Mouse (Mus musculus) kidney, postnatal 0 days (tissue): ENCODE results near the gene Ntm. TPM values are rescaled to one million over a fixed set of nuclear protein-coding genes. Genes with fewer than 3 reads are reported as not detected.

Experiments
- ATAC-seq: fragments of 200-750 bp; cut with Nextera tagmentation; replicated peaks from 2 replicates; pipeline ENCODE4 v1.8.0; 2017; ENCODE audit warnings: low read depth, moderate number of reproducible peaks, moderate TSS enrichment, moderate library complexity; ENCODE audit not compliant: low FRiP score
- DNase-seq: peaks from one replicate; pipeline ENCODE4 v3.0.0-alpha.2; 2016; ENCODE audit warnings: low spot score
- H3K27ac ChIP-seq: fragments of 300-500 bp; sonication (generic); 2 replicates; pipeline ENCODE4 v1.5.1; 2014; ENCODE audit warnings: mild to moderate bottlenecking
- H3K27me3 ChIP-seq: fragments of 300-500 bp; sonication (generic); 2 replicates; pipeline ENCODE4 v1.6.1; 2014; ENCODE audit warnings: low read length, mixed read lengths; ENCODE audit not compliant: insufficient read depth
- H3K36me3 ChIP-seq: fragments of 300-500 bp; sonication (generic); 2 replicates; pipeline ENCODE4 v1.6.1; 2014; ENCODE audit warnings: low read length, mixed read lengths; ENCODE audit not compliant: insufficient read depth
- H3K4me1 ChIP-seq: fragments of 300-500 bp; sonication (generic); replicated peaks from 2 replicates; pipeline ENCODE4 v1.6.1; 2014; ENCODE audit warnings: antibody characterized with exemption, low read length, mixed read lengths; ENCODE audit not compliant: insufficient read depth
- H3K4me2 ChIP-seq: fragments of 300-500 bp; sonication (generic); 2 replicates; pipeline ENCODE4 v1.6.1; 2014; ENCODE audit warnings: mild to moderate bottlenecking, low read length, moderate library complexity, mixed read lengths
- H3K4me3 ChIP-seq: fragments of 300-500 bp; sonication (generic); replicated peaks from 2 replicates; pipeline ENCODE4 v1.5.1; 2014; ENCODE audit warnings: low read depth, low read length
- H3K9ac ChIP-seq: fragments of 300-500 bp; sonication (generic); 2 replicates; pipeline ENCODE4 v1.6.1; 2014; ENCODE audit warnings: low read depth, low read length
- H3K9me3 ChIP-seq: fragments of 300-500 bp; sonication (generic); replicated peaks from 2 replicates; pipeline ENCODE4 v1.6.1; 2016; ENCODE audit warnings: low read length, inconsistent platforms, mixed read lengths
- CTCF ChIP-seq: IDR thresholded peaks from 2 replicates; pipeline ENCODE4 v1.5.1; 2016; ENCODE audit warnings: antibody characterized with exemption, low read depth, mild to moderate bottlenecking, moderate library complexity
- WGBS: fragments of 180-500 bp; shearing (Covaris S2); extraction: QIAGEN DNeasy Blood & Tissue Kit; methylation state at CpG from one replicate; pipeline ENCODE4 v1.1.7; 2014; 5-methylcytosine and 5-hydroxymethylcytosine counted together
- polyA plus RNA-seq: library from polyadenylated mRNA; unstranded; fragments of >200 nt; fragmentation: Nextera tagmentation; extraction: Ambion mirVana; gene quantifications from 2 replicates; pipeline ENCODE4 v1.2.1, GENCODE M21; 2015

Ntm gene
- polyA plus RNA-seq, 1 experiment from 2014 or later: 20.6 TPM

- no peak for DNase-seq
- H3K4me1 ChIP-seq: no peaks in the 10 kb centered on the region
- H3K27ac ChIP-seq: no peak overlapping the region
- H3K4me2 ChIP-seq: no peak overlapping the region
- no peak overlapping the region for H3K4me3 ChIP-seq
- no peaks in the 10 kb centered on the region for H3K27me3 ChIP-seq
- H3K9ac ChIP-seq: no peak overlapping the region
- no peak for ATAC-seq
- WGBS: 32% methylated on average over 3 of the region's 3 CpGs
- no peak for TF ChIP-seq CTCF
- H3K36me3 ChIP-seq: no peaks in the 10 kb centered on the region
- H3K9me3 ChIP-seq: no peaks in the 10 kb centered on the region
Measured at GRCm38 (mm10) chr9:29523221-29523620, 439.7 kb downstream of the Ntm start.

- ATAC-seq (no peak), DNase-seq (no peak)
- TF ChIP-seq CTCF: no peak
- no peaks in the 10 kb centered on the region for H3K4me1 ChIP-seq
- H3K9me3 ChIP-seq: no peaks in the 10 kb centered on the region
- H3K27ac ChIP-seq: no peak overlapping the region
- no peak overlapping the region for H3K9ac ChIP-seq
- 48% methylated on average over 2 of the region's 2 CpGs for WGBS
- no peak overlapping the region for H3K4me3 ChIP-seq
- no peaks in the 10 kb centered on the region for H3K27me3 ChIP-seq
- H3K36me3 ChIP-seq: no peaks in the 10 kb centered on the region
- no peak overlapping the region for H3K4me2 ChIP-seq
Measured at GRCm38 (mm10) chr9:29519181-29519580, 443.8 kb downstream of the Ntm start.

GRCm38 (mm10) chr9:29516688-29517087, 446.3 kb downstream of the Ntm start:
- Histone ChIP-seq H3K27ac (no peak overlapping the region), H3K36me3 (no peaks in the 10 kb centered on the region), H3K9ac (no peak overlapping the region), H3K4me2 (no peak overlapping the region), H3K27me3 (no peaks in the 10 kb centered on the region), H3K9me3 (no peaks in the 10 kb centered on the region), H3K4me3 (no peak overlapping the region), H3K4me1 (no peaks in the 10 kb centered on the region)
- DNase-seq (no peak), ATAC-seq (no peak)
- 68% methylated on average over 2 of the region's 2 CpGs for WGBS
- no peak for TF ChIP-seq CTCF

GRCm38 (mm10) chr9:29514588-29515356, 448.2 kb downstream of the Ntm start:
- H3K4me1 ChIP-seq: no peaks in the 10 kb centered on the region
- H3K9me3 ChIP-seq: no peaks in the 10 kb centered on the region
- ATAC-seq (no peak), DNase-seq (no peak)
- H3K36me3 ChIP-seq: no peaks in the 10 kb centered on the region
- 71% methylated on average over 17 of the region's 17 CpGs for WGBS
- H3K27ac ChIP-seq: no peak overlapping the region
- no peak overlapping the region for H3K9ac ChIP-seq
- H3K4me3 ChIP-seq: no peak overlapping the region
- no peak for TF ChIP-seq CTCF
- H3K4me2 ChIP-seq: no peak overlapping the region
- no peaks in the 10 kb centered on the region for H3K27me3 ChIP-seq

GRCm38 (mm10) chr9:29496002-29496401, 466.9 kb downstream of the Ntm start:
- TF ChIP-seq CTCF: no peak
- 36% methylated on average over 2 of the region's 2 CpGs for WGBS
- H3K27ac ChIP-seq: no peak overlapping the region
- no peak for DNase-seq
- no peak for ATAC-seq
- no peak overlapping the region for H3K9ac ChIP-seq
- H3K4me1 ChIP-seq: no peaks in the 10 kb centered on the region
- H3K27me3 ChIP-seq: no peaks in the 10 kb centered on the region
- H3K36me3 ChIP-seq: no peaks in the 10 kb centered on the region
- no peak overlapping the region for H3K4me3 ChIP-seq
- H3K4me2 ChIP-seq: no peak overlapping the region
- no peaks in the 10 kb centered on the region for H3K9me3 ChIP-seq

GRCm38 (mm10) chr9:29482272-29482671, 480.7 kb downstream of the Ntm start:
- no peaks in the 10 kb centered on the region for H3K9me3 ChIP-seq
- no peak for ATAC-seq
- H3K9ac ChIP-seq: no peak overlapping the region

GRCm38 (mm10) chr9:29479051-29479450, 483.9 kb downstream of the Ntm start:
- DNase-seq (no peak), ATAC-seq (no peak)
- Histone ChIP-seq H3K27me3 (no peaks in the 10 kb centered on the region), H3K9me3 (no peaks in the 10 kb centered on the region), H3K4me1 (no peaks in the 10 kb centered on the region), H3K36me3 (no peaks in the 10 kb centered on the region), H3K27ac (no peak overlapping the region), H3K4me2 (no peak overlapping the region), H3K4me3 (no peak overlapping the region), H3K9ac (no peak overlapping the region)
- 67% methylated on average over 10 of the region's 10 CpGs for WGBS
- no peak for TF ChIP-seq CTCF

More at GRCm38 (mm10) chr9:29482272-29482671, 480.7 kb downstream of the Ntm start:
- H3K36me3 ChIP-seq: no peaks in the 10 kb centered on the region
- DNase-seq: no peak
- TF ChIP-seq CTCF: no peak
- WGBS: 91% methylated on average over 2 of the region's 2 CpGs
- no peak overlapping the region for H3K27ac ChIP-seq
- H3K4me3 ChIP-seq: no peak overlapping the region
- H3K27me3 ChIP-seq: no peaks in the 10 kb centered on the region
- no peaks in the 10 kb centered on the region for H3K4me1 ChIP-seq
- H3K4me2 ChIP-seq: no peak overlapping the region
